Mouse (Mus musculus) CH12F3 (cell line): ENCODE data around the gene Pcgf1.

Source experiments
- in situ Hi-C: fragments of 300-500 bp; cut with MboI; formaldehyde crosslinking; loops from 2 replicates; pipeline ENCODE4 v1.14.3; 2020; ENCODE audit warnings: low sequenced_read_pairs

Gene Pcgf1

DNA sequence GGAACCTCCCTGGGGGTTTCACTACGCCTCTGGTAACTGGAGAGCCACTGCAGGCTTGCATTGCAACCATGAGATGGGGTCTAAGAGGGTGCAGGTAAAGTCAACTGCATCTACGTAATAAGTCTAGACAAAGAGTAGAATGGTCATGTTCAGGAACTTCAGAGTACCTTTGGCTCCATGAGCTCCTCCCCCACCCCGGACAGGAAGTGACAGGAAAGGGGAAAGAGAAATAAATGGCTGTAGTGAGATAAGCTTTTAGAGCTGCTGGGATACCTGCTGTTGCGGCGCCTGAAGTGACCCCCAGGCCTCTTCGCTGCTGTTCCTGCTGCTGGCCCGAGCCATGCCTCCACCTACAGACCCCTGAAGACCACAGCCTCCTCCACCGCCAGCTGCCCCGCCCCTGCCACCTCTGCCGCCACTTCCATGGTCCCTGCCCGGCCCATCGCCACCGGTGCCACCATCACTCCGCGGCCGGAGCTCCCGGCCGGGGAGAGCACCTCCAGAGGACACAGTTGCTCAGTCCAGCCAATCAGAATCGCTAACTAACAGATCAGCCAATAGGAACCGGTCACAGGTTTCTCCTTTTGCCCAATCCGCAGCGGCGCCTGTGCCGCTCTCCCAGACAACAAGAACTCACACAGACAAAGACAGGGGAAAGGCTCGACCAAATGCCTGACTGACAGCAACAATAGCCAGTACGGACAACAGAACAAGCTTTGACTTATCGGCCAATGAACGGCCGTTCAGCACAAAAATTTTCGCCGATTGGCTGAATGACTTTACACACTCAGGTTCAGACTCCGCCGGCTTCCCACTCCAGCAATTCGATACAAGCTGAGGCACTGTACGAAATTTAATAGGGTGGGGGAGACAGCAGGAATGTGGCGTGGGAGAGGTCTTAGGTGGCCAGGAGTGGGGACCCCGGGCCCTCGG, 43.5 kb downstream of the Pcgf1 start, which contains the start of gene Wbp1:
Gene Wbp1, minus strand, starts transcription at position 630 of the 933 bp plus-strand sequence.
- in situ Hi-C loops: no loop called here

DNA sequence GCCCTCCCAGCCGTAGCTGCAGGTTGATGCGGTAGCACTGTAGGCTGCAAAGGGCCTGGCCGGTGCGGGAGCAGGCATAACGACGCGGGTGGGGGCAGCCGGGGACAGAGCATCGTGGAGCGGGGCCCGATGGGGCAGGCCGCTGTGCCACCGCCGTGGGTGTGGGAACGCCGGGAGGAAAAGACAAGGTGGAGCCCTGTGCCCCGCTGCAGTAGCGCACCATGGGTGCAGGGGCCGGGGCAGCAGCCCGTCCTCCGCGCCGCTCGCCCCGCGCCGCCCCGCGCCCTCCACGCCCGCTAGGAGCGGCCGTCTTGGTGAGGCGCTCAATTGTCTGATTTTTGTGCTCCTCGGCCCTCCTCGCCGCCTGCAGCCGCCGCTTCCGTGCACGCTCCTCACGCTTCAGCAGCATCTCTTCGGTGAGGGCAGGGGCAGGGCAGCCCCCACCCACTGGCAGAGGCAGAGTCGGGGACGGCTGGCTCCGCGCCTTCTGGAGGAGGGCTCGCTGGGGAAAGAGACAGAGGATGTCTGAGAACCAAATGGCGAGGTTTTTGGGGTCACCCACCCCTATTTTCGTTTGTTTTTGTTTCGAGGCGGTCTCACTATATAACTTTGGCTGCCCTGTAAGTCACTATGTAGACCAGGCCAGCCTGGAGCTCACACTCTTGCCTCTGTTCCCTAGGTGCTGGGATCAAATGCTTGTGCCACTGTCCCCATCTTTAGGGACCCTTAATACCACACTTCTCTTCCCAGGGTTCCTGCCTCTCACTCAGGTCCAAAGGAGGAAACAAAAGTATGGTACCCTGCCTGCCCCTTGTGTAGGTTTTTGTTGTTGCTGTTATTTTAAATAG, 44.4 kb downstream of the Pcgf1 start:
- in situ Hi-C loops: no loop called here

DNA sequence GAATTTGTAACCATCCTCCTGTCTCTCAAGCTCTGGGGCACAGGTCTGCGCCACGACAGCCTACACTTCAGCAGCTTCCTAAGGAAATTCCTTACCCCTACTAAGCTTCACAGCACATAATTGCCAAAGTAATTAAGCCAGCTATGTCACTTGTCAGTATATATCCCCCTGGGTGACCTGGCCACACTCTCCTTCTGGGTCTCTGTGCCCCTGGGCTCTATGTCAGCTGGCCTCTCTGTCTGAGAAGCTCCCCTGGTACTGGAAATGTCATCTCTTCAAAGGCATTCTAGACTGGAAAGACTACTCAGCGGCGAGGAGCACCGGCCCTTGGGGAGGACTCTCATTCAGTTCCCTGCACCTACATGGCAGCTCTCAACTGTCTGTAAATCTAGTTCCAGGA, 45.3 kb downstream of the Pcgf1 start:
- in situ Hi-C loops: no loop called here

DNA sequence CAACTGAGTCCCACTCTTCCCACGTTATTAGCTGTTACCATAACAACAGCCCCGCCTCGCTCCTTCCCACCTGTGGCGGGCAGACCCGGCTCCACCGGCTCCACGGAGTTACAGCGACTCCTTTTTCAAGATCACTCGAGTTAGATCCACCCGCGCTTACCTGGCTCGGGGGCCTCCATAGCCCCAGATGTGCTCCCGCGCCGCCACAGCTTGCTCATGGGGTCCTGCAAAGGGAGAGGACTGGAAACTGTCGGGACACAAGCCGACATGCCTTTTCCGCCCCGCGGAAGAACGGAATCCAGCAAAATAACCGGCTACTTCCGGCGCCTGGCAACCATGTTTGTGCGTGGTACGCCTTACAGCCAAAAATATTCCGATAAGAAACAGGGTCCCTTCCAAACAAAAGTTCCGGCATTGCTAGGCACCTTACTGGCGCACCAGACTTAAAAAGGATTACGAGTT, 47.2 kb downstream of the Pcgf1 start:
- in situ Hi-C loops: no loop called here

DNA sequence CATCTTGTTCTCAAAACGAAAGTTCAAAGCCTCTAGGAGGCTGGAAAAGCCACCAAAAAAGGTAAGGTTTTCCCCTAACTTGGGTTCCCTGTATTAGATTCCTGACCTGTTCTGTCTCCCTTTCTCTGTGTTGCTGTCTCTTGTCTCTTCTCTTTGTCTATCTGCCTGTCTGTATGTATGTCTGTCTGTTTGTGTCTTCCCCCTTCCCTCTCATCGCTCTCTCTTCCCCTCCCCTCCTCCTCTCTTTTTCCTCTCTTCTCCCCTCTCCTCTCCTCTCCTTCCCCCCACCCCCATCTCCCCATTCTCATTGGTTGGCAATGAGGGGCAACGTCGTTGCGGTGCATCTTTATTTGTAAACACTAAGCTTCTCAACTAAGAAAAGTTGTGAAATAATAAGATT, 47.7 kb downstream of the Pcgf1 start, which contains the start of gene Ino80b:
Gene Ino80b, minus strand, starts transcription at position 101 of the 400 bp plus-strand sequence.
- in situ Hi-C loops: no loop called here

DNA sequence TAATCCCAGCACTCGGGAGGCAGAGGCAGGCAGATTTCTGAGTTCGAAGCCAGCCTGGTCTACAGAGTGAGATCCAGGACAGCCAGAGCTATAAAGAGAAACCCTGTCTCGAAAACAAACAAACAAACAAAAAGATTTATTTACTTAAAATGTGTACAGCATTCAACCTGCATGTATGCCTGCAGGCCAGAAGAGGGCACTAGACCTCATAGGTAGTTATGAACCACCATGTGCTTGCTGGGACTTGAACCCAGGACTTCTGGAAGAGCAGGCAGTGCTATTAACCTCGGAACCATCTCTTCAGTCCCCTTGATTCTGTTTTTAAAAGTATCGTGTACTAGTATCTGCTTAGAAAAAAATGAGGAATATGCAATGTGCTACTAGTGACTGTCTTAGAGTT, 49.8 kb downstream of the Pcgf1 start:
- in situ Hi-C loops: no loop called here
